Mouse (Mus musculus): ENCODE results near the gene Gm44503. TPM values are rescaled to one million over a fixed set of nuclear protein-coding genes. Genes with fewer than 3 reads are reported as not detected.

The Gm44503 gene
- polyA plus RNA-seq (2017; shearing (Covaris generic)) = not detected

GRCm38 (mm10) chr9:72958521-72959450 lies at the start of gene Gm44503, which contains the start of gene Dyx1c1:
Gm44503 (plus strand) TSS chr9:72958852.
Dyx1c1 (plus strand) TSS chr9:72958785.

GRCm38 (mm10) chr9:72925021-72925934 lies 33.4 kb upstream of the Gm44503 start, which contains the start of gene Pygo1:
Pygo1 (plus strand) TSS chr9:72925645.

GRCm38 (mm10) chr9:72985250-72986220 lies 26.9 kb downstream of the Gm44503 start, which contains the start of the genes Ccpg1os and Ccpg1:
Ccpg1os (minus strand) TSS chr9:72985382.
Ccpg1 (plus strand) TSS chr9:72985429.

GRCm38 (mm10) chr9:73040080-73040479 lies 81.4 kb downstream of the Gm44503 start, which contains the start of gene Pigb:
Pigb (minus strand) TSS chr9:73040378.

GRCm38 (mm10) chr9:73044146-73045079 lies 85.8 kb downstream of the Gm44503 start, which contains the start of gene Rab27a:
Rab27a (plus strand) TSS chr9:73044854.

Other genes with a start within 250 kb of the Gm44503 start
- gene Prtg, start 152.0 kb upstream of the Gm44503 start, polyA plus RNA-seq (2017; shearing (Covaris generic)) = not detected
- not detected for gene Pygo1, start 33.2 kb upstream of the Gm44503 start, polyA plus RNA-seq (2017; shearing (Covaris generic))
- 2.9 TPM for gene Dyx1c1, start 67 bp upstream of the Gm44503 start, polyA plus RNA-seq (2017; shearing (Covaris generic))
- 11.0 TPM for gene Ccpg1os, start 26.5 kb downstream of the Gm44503 start, polyA plus RNA-seq (2017; shearing (Covaris generic))
- gene Ccpg1, start 26.6 kb downstream of the Gm44503 start, polyA plus RNA-seq (2017; shearing (Covaris generic)) = 113 TPM
- gene Pigb, start 81.5 kb downstream of the Gm44503 start, polyA plus RNA-seq (2017; shearing (Covaris generic)) = 32.2 TPM
- 59.9 TPM for gene Rab27a, start 86.0 kb downstream of the Gm44503 start, polyA plus RNA-seq (2017; shearing (Covaris generic))
- 0.52 TPM for gene Khdc3, start 143.0 kb downstream of the Gm44503 start, polyA plus RNA-seq (2017; shearing (Covaris generic))
- gene Gm20509, start 143.6 kb downstream of the Gm44503 start, polyA plus RNA-seq (2017; shearing (Covaris generic)) = not detected
- gene Rsl24d1, start 154.6 kb downstream of the Gm44503 start, polyA plus RNA-seq (2017; shearing (Covaris generic)) = 90.0 TPM

Measured in CD4-positive, CD25-positive, alpha-beta regulatory T cell, adult 9 weeks (primary cell).